Mouse (Mus musculus) mouse trophoblast stem cell (cell line): ENCODE results near the gene Itgam.
"Not testable (repeated sequence)": the region's sequence is repeated elsewhere in the genome, so short reads cannot be mapped to it uniquely, and the experiment has no call there.

ENCODE experiments used
- in situ Hi-C, 2 experiments: fragments of 300-500 bp; cut with MseI, MboI; formaldehyde crosslinking; loops; 2 replicates in 1 of 2; 3 replicates in 1 of 2; pipeline ENCODE4 v1.15.1; 2025

Itgam gene

GRCm38 (mm10) chr7:128062456-128062855, at the start of gene Itgam, which contains the start of gene Gm49368:
TSS of gene Itgam (plus strand) at chr7:128062640.
TSS of gene Gm49368 (plus strand) at chr7:128062683.
- in situ Hi-C loops, result no loop called here

GRCm38 (mm10) chr7:128013116-128013515, 49.3 kb upstream of the Itgam start:
- in situ Hi-C loops, result loop anchor here (10.0 kb wide), 1 partner anchor 192 kb away; the partner anchor contains the start of gene Cox6a2 (in 2 of the 2)

- in situ Hi-C loops, result loop anchor here (10.0 kb wide), 1 partner anchor 189 kb away; the partner anchor contains the start of gene Cox6a2 (in 2 of the 2)
Observed at GRCm38 (mm10) chr7:128016134-128016533, 46.3 kb upstream of the Itgam start.

GRCm38 (mm10) chr7:128016650-128017049, 45.8 kb upstream of the Itgam start:
- in situ Hi-C loops, result loop anchor here (10.0 kb wide), 1 partner anchor 188 kb away; the partner anchor contains the start of gene Cox6a2 (in 2 of the 2)

- in situ Hi-C loops, result loop anchor here (10.0 kb wide), 1 partner anchor 187 kb away; the partner anchor contains the start of gene Cox6a2 (in 2 of the 2)
Observed at GRCm38 (mm10) chr7:128018275-128018674, 44.2 kb upstream of the Itgam start.

- in situ Hi-C loops, result loop anchor here (10.0 kb wide), 1 partner anchor 186 kb away; the partner anchor contains the start of gene Cox6a2 (in 2 of the 2)
Observed at GRCm38 (mm10) chr7:128019187-128019586, 43.3 kb upstream of the Itgam start.

- in situ Hi-C loops, result no loop called here
Observed at GRCm38 (mm10) chr7:128022974-128023373, 39.5 kb upstream of the Itgam start.

GRCm38 (mm10) chr7:128023565-128023964, 38.9 kb upstream of the Itgam start:
- in situ Hi-C loops, result no loop called here

GRCm38 (mm10) chr7:128024364-128024763, 38.1 kb upstream of the Itgam start:
- in situ Hi-C loops, result no loop called here

GRCm38 (mm10) chr7:128024932-128025331, 37.5 kb upstream of the Itgam start:
- in situ Hi-C loops, result no loop called here

- in situ Hi-C loops, result no loop called here
Observed at GRCm38 (mm10) chr7:128025381-128025780, 37.1 kb upstream of the Itgam start.

GRCm38 (mm10) chr7:128031403-128031976, 30.9 kb upstream of the Itgam start:
- in situ Hi-C loops, result no loop called here

GRCm38 (mm10) chr7:128032290-128032988, 30.0 kb upstream of the Itgam start:
- in situ Hi-C loops, result no loop called here

- in situ Hi-C loops, result no loop called here
Observed at GRCm38 (mm10) chr7:128032989-128033293, 29.5 kb upstream of the Itgam start.

GRCm38 (mm10) chr7:128033616-128034015, 28.8 kb upstream of the Itgam start:
- in situ Hi-C loops, result no loop called here

GRCm38 (mm10) chr7:128042161-128042820, 20.1 kb upstream of the Itgam start:
- in situ Hi-C loops, result not testable (repeated sequence)

GRCm38 (mm10) chr7:128044142-128044785, 18.2 kb upstream of the Itgam start:
- in situ Hi-C loops, result no loop called here

- in situ Hi-C loops, result no loop called here
Observed at GRCm38 (mm10) chr7:128045640-128046039, 16.8 kb upstream of the Itgam start.

- in situ Hi-C loops, result no loop called here
Observed at GRCm38 (mm10) chr7:128048819-128049218, 13.6 kb upstream of the Itgam start.

- in situ Hi-C loops, result no loop called here
Observed at GRCm38 (mm10) chr7:128049254-128049653, 13.2 kb upstream of the Itgam start.

GRCm38 (mm10) chr7:128050739-128051138, 11.7 kb upstream of the Itgam start:
- in situ Hi-C loops, result no loop called here

GRCm38 (mm10) chr7:128053061-128053460, 9.4 kb upstream of the Itgam start:
- in situ Hi-C loops, result no loop called here
